ENCODE assay signal across 8 mouse cellular contexts in genomic region chr12:8320084-8320713, GRCm38 (mm10). TPM values are rescaled to one million over a fixed set of nuclear protein-coding genes. Genes with fewer than 3 reads are reported as not detected.
DNase-seq lines count a peak whose midpoint lies in the region; ATAC-seq lines count a peak whose summit lies in the region.

No protein-coding gene starts in this region.

- no peaks in the 10 kb centered on the region for H3K27me3 ChIP-seq in kidney, embryonic 16.5 days (ENCODE audit: insufficient read depth, low read length)
- H3K27me3 ChIP-seq in liver, embryonic 12.5 days (replicated peaks), result no peaks in the 10 kb centered on the region
- H3K27me3 ChIP-seq in neural tube, embryonic 11.5 days (ENCODE audit: control insufficient read depth, insufficient read depth, low read length), result no peaks in the 10 kb centered on the region
- H3K27me3 ChIP-seq in stomach, embryonic 16.5 days (ENCODE audit: control insufficient read depth, insufficient read depth, low read length), result no peaks in the 10 kb centered on the region

- no peaks in the 10 kb centered on the region for H3K4me1 ChIP-seq in kidney, embryonic 16.5 days (ENCODE audit: insufficient read depth, low read length)
- no peaks in the 10 kb centered on the region for H3K4me1 ChIP-seq in liver, embryonic 12.5 days
- H3K4me1 ChIP-seq in neural tube, embryonic 11.5 days (ENCODE audit: control insufficient read depth, insufficient read depth, low read length), result no peaks in the 10 kb centered on the region
- peaks cover 4% of the 10 kb centered on the region; the same call in 1 of the 2 replicates for H3K4me1 ChIP-seq in stomach, embryonic 16.5 days (ENCODE audit: control insufficient read depth, insufficient read depth, low read length)

- peak; percentile 59 for DNase-seq in A20 (ENCODE audit: low read depth, low spot score)
- DNase-seq in adrenal gland, adult 8-10 months, result peak; percentile 65
- DNase-seq in embryo, embryonic 11.5 days (ENCODE audit: low read depth, low spot score), result peak; percentile 52
- DNase-seq in heart, adult 9 months (ENCODE audit: low spot score in 2 of 2), result peak; percentile 70 to 84
- DNase-seq in neural tube, embryonic 11.5 days (ENCODE audit: low spot score), result peak; percentile 80

- peak; percentile 47; the same call in 1 of the 2 replicates for ATAC-seq in kidney, embryonic 16.5 days (ENCODE audit: low FRiP score, low TSS enrichment)
- peak; percentile 7; the same call in 1 of the 2 replicates for ATAC-seq in liver, embryonic 12.5 days
- peak; percentile 25; the same call in 1 of the 2 replicates for ATAC-seq in neural tube, embryonic 11.5 days (ENCODE audit: insufficient read depth, low FRiP score, low TSS enrichment)
- peak; percentile 35; the same call in 1 of the 2 replicates for ATAC-seq in stomach, embryonic 16.5 days (ENCODE audit: insufficient read depth, low FRiP score)

- no peak overlapping the region for H3K4me2 ChIP-seq in kidney, embryonic 16.5 days (replicated peaks; ENCODE audit: low read depth, low read length)
- no peak overlapping the region for H3K4me2 ChIP-seq in liver, embryonic 12.5 days
- H3K4me2 ChIP-seq in neural tube, embryonic 11.5 days (ENCODE audit: low read depth), result no peak overlapping the region
- no peak overlapping the region for H3K4me2 ChIP-seq in stomach, embryonic 16.5 days (ENCODE audit: low read depth, low read length)

- 40% methylated on average over 5 of the region's 5 CpGs for WGBS in kidney, embryonic 16.5 days
- 45% methylated on average over 5 of the region's 5 CpGs for WGBS in liver, embryonic 12.5 days (ENCODE audit: insufficient replicate concordance)
- 43% methylated on average over 5 of the region's 5 CpGs for WGBS in neural tube, embryonic 11.5 days
- 44% methylated on average over 5 of the region's 5 CpGs for WGBS in stomach, embryonic 16.5 days

- no peak overlapping the region for H3K9ac ChIP-seq in kidney, embryonic 16.5 days (replicated peaks; ENCODE audit: low read length)
- H3K9ac ChIP-seq in liver, embryonic 12.5 days, result no peak overlapping the region
- no peak overlapping the region for H3K9ac ChIP-seq in neural tube, embryonic 11.5 days (ENCODE audit: low read length)
- no peak overlapping the region for H3K9ac ChIP-seq in stomach, embryonic 16.5 days (ENCODE audit: low read length)

- H3K4me3 ChIP-seq in kidney, embryonic 16.5 days (ENCODE audit: low read length), result no peak overlapping the region
- H3K4me3 ChIP-seq in liver, embryonic 12.5 days, result no peak overlapping the region
- H3K4me3 ChIP-seq in neural tube, embryonic 11.5 days (ENCODE audit: low read depth, low read length), result no peak overlapping the region
- H3K4me3 ChIP-seq in stomach, embryonic 16.5 days (replicated peaks; ENCODE audit: low read length), result no peak overlapping the region

- no peak overlapping the region for H3K27ac ChIP-seq in kidney, embryonic 16.5 days (ENCODE audit: low read length)
- no peak overlapping the region for H3K27ac ChIP-seq in liver, embryonic 12.5 days
- no peak overlapping the region for H3K27ac ChIP-seq in neural tube, embryonic 11.5 days (ENCODE audit: low read depth, low read length)
- H3K27ac ChIP-seq in stomach, embryonic 16.5 days (ENCODE audit: low read length), result peak overlapping the region; percentile 34; the same call in 1 of the 2 replicates

- H3K36me3 ChIP-seq in kidney, embryonic 16.5 days (ENCODE audit: insufficient read depth, low read length), result peaks cover 23% of the 10 kb centered on the region
- peaks cover 27% of the 10 kb centered on the region for H3K36me3 ChIP-seq in liver, embryonic 12.5 days
- peaks cover 2% of the 10 kb centered on the region for H3K36me3 ChIP-seq in neural tube, embryonic 11.5 days (ENCODE audit: control insufficient read depth, insufficient read depth, low read length)
- H3K36me3 ChIP-seq in stomach, embryonic 16.5 days (ENCODE audit: control insufficient read depth, insufficient read depth, low read length), result 0 out of 2 replicates have a peak, but pooled peaks cover 5% of the 10 kb centered on the region

- no peaks in the 10 kb centered on the region for H3K9me3 ChIP-seq in kidney, embryonic 16.5 days (ENCODE audit: low read length)
- H3K9me3 ChIP-seq in liver, embryonic 12.5 days (replicated peaks), result no peaks in the 10 kb centered on the region
- no peaks in the 10 kb centered on the region for H3K9me3 ChIP-seq in neural tube, embryonic 11.5 days (ENCODE audit: control insufficient read depth, low read length)
- no peaks in the 10 kb centered on the region for H3K9me3 ChIP-seq in stomach, embryonic 16.5 days (replicated peaks; ENCODE audit: control insufficient read depth, low read length)

RNA-seq across cellular contexts. Expression of gene Hs1bp3, which starts 7.0 kb away (rescaled TPM):
- total RNA-seq in adrenal gland, adult 8-10 months (2022), result 10 to 100 TPM; 18.4 to 33.8 (median 20.6) TPM
- 20.0 and 20.8 TPM in 2 replicates for polyA plus RNA-seq in kidney, embryonic 16.5 days (2015; fragmentation: Nextera tagmentation; extraction: Ambion mirVana)
- polyA plus RNA-seq in liver, embryonic 12.5 days (2016; fragmentation: Nextera tagmentation; extraction: Ambion mirVana), result 5.4 and 6.1 TPM in 2 replicates
- 8.6 and 11.2 TPM in 2 replicates for polyA plus RNA-seq in neural tube, embryonic 11.5 days (2014; fragmentation: Nextera tagmentation; extraction: Ambion mirVana)
- polyA plus RNA-seq in stomach, embryonic 16.5 days (2015; fragmentation: Nextera tagmentation; extraction: Ambion mirVana), result 15.7 and 16.5 TPM in 2 replicates

RNA-seq across cellular contexts. Expression of gene Gdf7, which starts 18.4 kb away (rescaled TPM):
- under 1 TPM in 1 of 4 experiments, not detected in 3; 0.23 TPM for total RNA-seq in adrenal gland, adult 8-10 months (2022)
- 1.0 and 1.1 TPM in 2 replicates for polyA plus RNA-seq in kidney, embryonic 16.5 days (2015; fragmentation: Nextera tagmentation; extraction: Ambion mirVana)
- polyA plus RNA-seq in liver, embryonic 12.5 days (2016; fragmentation: Nextera tagmentation; extraction: Ambion mirVana), result not detected in 2 replicates
- polyA plus RNA-seq in neural tube, embryonic 11.5 days (2014; fragmentation: Nextera tagmentation; extraction: Ambion mirVana), result 0.28 and 0.37 TPM in 2 replicates
- polyA plus RNA-seq in stomach, embryonic 16.5 days (2015; fragmentation: Nextera tagmentation; extraction: Ambion mirVana), result 0.09 TPM in 1 of 2 replicates, not detected in the other
